Mouse (Mus musculus): Measurements from ENCODE around the gene Cactin.

DNA sequence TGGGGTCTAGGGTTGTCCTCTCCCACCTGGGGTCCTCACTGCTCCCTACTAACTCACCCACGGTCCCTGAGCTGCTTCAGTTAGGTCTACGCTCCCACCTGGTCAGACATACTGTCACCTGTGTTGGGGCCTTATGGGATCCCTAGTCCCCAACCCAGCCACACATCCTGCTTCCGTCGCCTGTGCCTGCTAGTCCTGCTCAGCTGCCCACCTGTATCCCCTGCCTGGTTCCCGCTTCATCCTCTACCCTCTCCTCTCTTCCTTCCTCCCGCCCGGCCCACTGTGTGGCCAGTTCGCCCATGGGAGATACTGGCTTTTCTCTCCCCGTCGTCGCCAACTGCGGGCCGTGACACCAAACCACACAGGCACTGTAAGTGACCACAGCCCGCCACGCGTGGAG is 5.3 kb upstream of the Cactin start:
- no peak for TF ChIP-seq CTCF (IDR thresholded peaks at IDR 0.05; ENCODE audit: low read depth)
- TF ChIP-seq EP300 (IDR thresholded peaks at IDR 0.05; ENCODE audit: low read depth), result no peak

All from heart, postnatal 0 days (tissue).